Mouse (Mus musculus) brain, embryonic 14.5 days (tissue): ENCODE data around the gene Fgr.

Experiments
- CTCF ChIP-seq: fragments of 200-500 bp; IDR thresholded peaks from 2 replicates; pipeline ENCODE4 v1.5.1; 2012; ENCODE audit warnings: inconsistent platforms, mild to moderate bottlenecking, moderate library complexity, borderline replicate concordance; ENCODE audit not compliant: insufficient read depth, insufficient read length; ENCODE audit errors: extremely low read depth
- POLR2A ChIP-seq: fragments of 200-500 bp; IDR thresholded peaks from 2 replicates; pipeline ENCODE4 v1.6.1; 2012; ENCODE audit warnings: mild to moderate bottlenecking, inconsistent platforms, borderline replicate concordance; ENCODE audit not compliant: poor library complexity, insufficient read depth, insufficient read length, severe bottlenecking; ENCODE audit errors: extremely low read depth

DNA sequence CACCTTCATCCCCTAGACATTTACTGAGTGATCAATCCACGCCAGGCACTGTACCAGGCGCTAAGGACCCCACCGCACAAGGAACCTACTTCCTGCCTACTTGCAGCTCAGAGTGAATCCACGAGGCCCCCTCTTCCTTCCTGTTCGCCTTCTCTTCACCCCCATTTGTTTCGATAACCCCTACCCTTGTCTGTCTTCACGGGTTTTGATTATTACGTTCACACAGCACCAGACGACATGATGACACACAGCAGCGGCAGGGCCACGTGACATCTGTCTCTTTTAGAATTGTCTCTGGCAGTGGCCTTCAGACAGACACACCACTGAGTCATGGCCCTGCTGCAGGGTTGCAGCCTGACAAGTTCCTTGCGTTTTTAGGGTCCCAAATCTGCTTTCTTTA lies 29.8 kb upstream of the Fgr start:
- TF ChIP-seq CTCF (no peak), POLR2A (no peak)
